ENCODE assay signal across 16 mouse cellular contexts in the genomic region with DNA sequence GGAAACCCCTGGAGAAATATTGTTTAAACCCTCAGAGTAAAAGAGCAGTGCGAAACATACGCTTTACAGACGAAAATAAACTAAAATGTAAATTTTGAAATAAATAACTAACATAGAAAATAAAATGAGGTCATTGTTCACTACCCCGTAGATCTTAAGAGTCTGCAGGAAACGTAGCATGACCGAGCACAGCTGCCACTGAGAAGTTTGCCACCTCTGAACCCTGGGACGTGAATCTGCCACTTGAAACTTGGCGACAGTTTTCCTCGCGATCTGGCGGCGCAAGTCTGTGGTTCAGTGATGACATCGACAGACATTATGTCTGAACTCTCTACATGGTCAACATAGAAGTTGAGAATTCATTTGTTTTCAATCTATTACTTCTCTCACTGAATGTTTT.
"Had no signal": no experiment of that assay in that cellular context is flagged by ENCODE, and none has a peak within 500 bp of the region (broad histone marks: within the 10 kb centered on the region; RNA-seq: fewer than 3 reads in every experiment).

No protein-coding gene starts in this region.

- H3K36me3 ChIP-seq: liver, embryonic 13.5 days had no signal

- H3K27ac ChIP-seq: limb, embryonic 12.5 days; liver, embryonic 13.5 days; lung, embryonic 15.5 days; macrophage; neural tube, embryonic 15.5 days had no signal

- H3K9me3 ChIP-seq: limb, embryonic 12.5 days; liver, embryonic 13.5 days; lung, embryonic 15.5 days; megakaryocyte, embryonic 14.5 days; neural tube, embryonic 15.5 days had no signal

- ATAC-seq: intestine, postnatal 0 days; liver, postnatal 0 days had no signal

- H3K4me1 ChIP-seq: liver, embryonic 13.5 days; lung, embryonic 15.5 days; neural tube, embryonic 15.5 days had no signal

- H3K9ac ChIP-seq: limb, embryonic 12.5 days; liver, embryonic 13.5 days; liver, postnatal 0 days; lung, embryonic 15.5 days; neural tube, embryonic 15.5 days had no signal

- H3K4me3 ChIP-seq: limb, embryonic 12.5 days; liver, embryonic 13.5 days; lung, embryonic 15.5 days; megakaryocyte, embryonic 14.5 days; myocyte; neural tube, embryonic 15.5 days had no signal

- H3K4me2 ChIP-seq: limb, embryonic 12.5 days; liver, embryonic 13.5 days; lung, embryonic 15.5 days; neural tube, embryonic 15.5 days had no signal

- DNase-seq: layer of hippocampus, adult 9-11 months; liver; liver, embryonic 13.5 days; liver, postnatal 0 days; lung, postnatal 14 days; midbrain, embryonic 14.5 days; right cerebral cortex, adult 18-20 months; right cerebral cortex, postnatal 25 days; thymus, postnatal 36 days had no signal

- H3K27me3 ChIP-seq: limb, embryonic 12.5 days; lung, embryonic 15.5 days; neural tube, embryonic 15.5 days had no signal
